Mouse (Mus musculus) kidney, embryonic 16.5 days (tissue): ENCODE data around the gene Asb4. TPM values are rescaled to one million over a fixed set of nuclear protein-coding genes. Genes with fewer than 3 reads are reported as not detected.

Source experiments
- ATAC-seq: fragments of 200-750 bp; cut with Nextera tagmentation; 2 replicates; pipeline ENCODE4 v1.8.0; 2017; ENCODE audit warnings: moderate TSS enrichment; ENCODE audit not compliant: low FRiP score, low TSS enrichment
- H3K27ac ChIP-seq: fragments of 300-500 bp; sonication (generic); 2 replicates; pipeline ENCODE4 v1.5.1; 2014; ENCODE audit warnings: low read length
- H3K27me3 ChIP-seq: fragments of 300-500 bp; sonication (generic); 2 replicates; pipeline ENCODE4 v1.6.1; 2014; ENCODE audit warnings: low read length, control low read depth, mixed read lengths; ENCODE audit not compliant: insufficient read depth
- H3K36me3 ChIP-seq: fragments of 300-500 bp; sonication (generic); 2 replicates; pipeline ENCODE4 v1.6.1; 2014; ENCODE audit warnings: low read length, control low read depth, mixed read lengths; ENCODE audit not compliant: insufficient read depth
- H3K4me1 ChIP-seq: fragments of 300-500 bp; sonication (generic); 2 replicates; pipeline ENCODE4 v1.6.1; 2014; ENCODE audit warnings: low read length, control low read depth, mixed read lengths; ENCODE audit not compliant: insufficient read depth
- H3K4me2 ChIP-seq: fragments of 300-500 bp; sonication (generic); replicated peaks from 2 replicates; pipeline ENCODE4 v1.6.1; 2014; ENCODE audit warnings: low read depth, low read length
- H3K4me3 ChIP-seq: fragments of 300-500 bp; sonication (generic); 2 replicates; pipeline ENCODE4 v1.5.1; 2014; ENCODE audit warnings: mild to moderate bottlenecking, low read length
- H3K9ac ChIP-seq: fragments of 300-500 bp; sonication (generic); replicated peaks from 2 replicates; pipeline ENCODE4 v1.6.1; 2014; ENCODE audit warnings: low read length
- H3K9me3 ChIP-seq: fragments of 300-500 bp; sonication (generic); 2 replicates; pipeline ENCODE4 v1.6.1; 2016; ENCODE audit warnings: low read length, control low read depth
- WGBS: fragments of 180-500 bp; shearing (Covaris S2); extraction: QIAGEN DNeasy Blood & Tissue Kit; methylation state at CpG from one replicate; pipeline ENCODE4 v1.1.7; 2014; 5-methylcytosine and 5-hydroxymethylcytosine counted together
- polyA plus RNA-seq: library from polyadenylated mRNA; unstranded; fragments of >200 nt; fragmentation: Nextera tagmentation; extraction: Ambion mirVana; gene quantifications from 2 replicates; pipeline ENCODE4 v1.2.1, GENCODE M21; 2015

The Asb4 gene
- polyA plus RNA-seq, 1 experiment from 2014 or later = 23.4 TPM

GRCm38 (mm10) chr6:5376884-5377283, 6.3 kb upstream of the Asb4 start:
- 85% methylated on average over 4 of the region's 4 CpGs for WGBS
- no peak overlapping the region for H3K4me2 ChIP-seq
- no peak overlapping the region for H3K27ac ChIP-seq
- H3K9me3 ChIP-seq = no peaks in the 10 kb centered on the region
- H3K36me3 ChIP-seq = no peaks in the 10 kb centered on the region
- ATAC-seq = no peak
- no peak overlapping the region for H3K9ac ChIP-seq
- H3K4me1 ChIP-seq = peaks cover 23% of the 10 kb centered on the region
- no peak overlapping the region for H3K4me3 ChIP-seq
- no peaks in the 10 kb centered on the region for H3K27me3 ChIP-seq

GRCm38 (mm10) chr6:5379048-5379447, 4.1 kb upstream of the Asb4 start:
- Histone ChIP-seq H3K27me3 (no peaks in the 10 kb centered on the region), H3K27ac (no peak overlapping the region), H3K9ac (no peak overlapping the region), H3K4me1 (peaks cover 39% of the 10 kb centered on the region), H3K4me2 (no peak overlapping the region), H3K4me3 (no peak overlapping the region), H3K9me3 (no peaks in the 10 kb centered on the region), H3K36me3 (no peaks in the 10 kb centered on the region)
- no peak for ATAC-seq
- 80% methylated on average over 3 of the region's 3 CpGs for WGBS

- WGBS = 20% methylated on average over 22 of the region's 22 CpGs
Observed at GRCm38 (mm10) chr6:5379781-5380623, 3.2 kb upstream of the Asb4 start.

GRCm38 (mm10) chr6:5380624-5381252, 2.4 kb upstream of the Asb4 start:
- Histone ChIP-seq H3K9ac (no peak overlapping the region), H3K4me3 (peak overlapping the region; percentile 26; the same call in 1 of the 2 replicates), H3K9me3 (no peaks in the 10 kb centered on the region), H3K4me2 (peak overlapping the region; percentile 49; the same call in 1 of the 2 replicates), H3K4me1 (peaks cover 39% of the 10 kb centered on the region), H3K27me3 (no peaks in the 10 kb centered on the region), H3K36me3 (no peaks in the 10 kb centered on the region), H3K27ac (no peak overlapping the region)
- 29% methylated on average over 9 of the region's 9 CpGs for WGBS
- no peak for ATAC-seq

More at GRCm38 (mm10) chr6:5379781-5380623, 3.2 kb upstream of the Asb4 start:
- peak overlapping the region; percentile 53; the same call in 1 of the 2 replicates for H3K9ac ChIP-seq
- H3K4me2 ChIP-seq = peak overlapping the region; percentile 49
- peak overlapping the region; percentile 26 for H3K4me3 ChIP-seq
- peaks cover 39% of the 10 kb centered on the region for H3K4me1 ChIP-seq
- H3K9me3 ChIP-seq = no peaks in the 10 kb centered on the region
- ATAC-seq = peak; percentile 60
- no peaks in the 10 kb centered on the region for H3K36me3 ChIP-seq
- no peaks in the 10 kb centered on the region for H3K27me3 ChIP-seq
- no peak overlapping the region for H3K27ac ChIP-seq

- WGBS = 29% methylated on average over 13 of the region's 13 CpGs
- H3K9ac ChIP-seq = no peak overlapping the region
- no peaks in the 10 kb centered on the region for H3K9me3 ChIP-seq
- ATAC-seq = no peak
- peaks cover 39% of the 10 kb centered on the region for H3K4me1 ChIP-seq
- H3K27ac ChIP-seq = no peak overlapping the region
- no peaks in the 10 kb centered on the region for H3K27me3 ChIP-seq
- no peak overlapping the region for H3K4me3 ChIP-seq
- no peaks in the 10 kb centered on the region for H3K36me3 ChIP-seq
- 0 out of 2 replicates have a peak overlapping the region, but pooled peaks have one; percentile 22 for H3K4me2 ChIP-seq
Observed at GRCm38 (mm10) chr6:5381918-5382582, 1.1 kb upstream of the Asb4 start.

GRCm38 (mm10) chr6:5382583-5383215, 487 bp upstream of the Asb4 start:
- 1% methylated on average over 16 of the region's 16 CpGs for WGBS
- no peaks in the 10 kb centered on the region for H3K36me3 ChIP-seq
- peak overlapping the region; percentile 48 for H3K4me3 ChIP-seq
- H3K27me3 ChIP-seq = no peaks in the 10 kb centered on the region
- no peaks in the 10 kb centered on the region for H3K9me3 ChIP-seq
- peaks cover 39% of the 10 kb centered on the region for H3K4me1 ChIP-seq
- peak overlapping the region; percentile 74 for H3K4me2 ChIP-seq
- peak; percentile 81 for ATAC-seq
- H3K9ac ChIP-seq = peak overlapping the region; percentile 61
- H3K27ac ChIP-seq = peak overlapping the region; percentile 62; the same call in 1 of the 2 replicates

GRCm38 (mm10) chr6:5384178-5384490, 948 bp downstream of the Asb4 start:
- peak overlapping the region; percentile 18; the same call in 1 of the 2 replicates for H3K9ac ChIP-seq
- H3K4me1 ChIP-seq = peaks cover 39% of the 10 kb centered on the region
- peak overlapping the region; percentile 48 for H3K4me3 ChIP-seq
- H3K27ac ChIP-seq = no peak overlapping the region
- no peaks in the 10 kb centered on the region for H3K27me3 ChIP-seq
- H3K9me3 ChIP-seq = no peaks in the 10 kb centered on the region
- 1% methylated on average over 11 of the region's 11 CpGs for WGBS
- no peak for ATAC-seq
- peak overlapping the region; percentile 74 for H3K4me2 ChIP-seq
- no peaks in the 10 kb centered on the region for H3K36me3 ChIP-seq

GRCm38 (mm10) chr6:5385161-5385640, 2.0 kb downstream of the Asb4 start:
- 50% methylated on average over 7 of the region's 7 CpGs for WGBS
- no peak overlapping the region for H3K4me3 ChIP-seq

GRCm38 (mm10) chr6:5386486-5386885, 3.3 kb downstream of the Asb4 start:
- Histone ChIP-seq H3K36me3 (no peaks in the 10 kb centered on the region), H3K9ac (no peak overlapping the region), H3K9me3 (no peaks in the 10 kb centered on the region), H3K4me3 (no peak overlapping the region), H3K4me1 (peaks cover 19% of the 10 kb centered on the region), H3K4me2 (no peak overlapping the region), H3K27ac (no peak overlapping the region), H3K27me3 (no peaks in the 10 kb centered on the region)
- ATAC-seq = no peak
- 69% methylated on average over 4 of the region's 4 CpGs for WGBS

More at GRCm38 (mm10) chr6:5385161-5385640, 2.0 kb downstream of the Asb4 start:
- no peak for ATAC-seq
- H3K36me3 ChIP-seq = no peaks in the 10 kb centered on the region
- no peak overlapping the region for H3K9ac ChIP-seq
- H3K27me3 ChIP-seq = no peaks in the 10 kb centered on the region
- H3K27ac ChIP-seq = 0 out of 2 replicates have a peak overlapping the region, but pooled peaks have one; percentile 10
- H3K4me2 ChIP-seq = no peak overlapping the region
- H3K9me3 ChIP-seq = no peaks in the 10 kb centered on the region
- peaks cover 30% of the 10 kb centered on the region for H3K4me1 ChIP-seq
